Mouse (Mus musculus) CD8-positive naive resting alpha-beta T cell, adult 2 months (primary cell): ENCODE results near the gene Yipf2.
"Not testable (repeated sequence)": the region's sequence is repeated elsewhere in the genome, so short reads cannot be mapped to it uniquely, and the experiment has no call there.

Experiments
- DNase-seq, 2 experiments: peaks; one replicate each; pipeline ENCODE4 v3.0.0; 2022; ENCODE audit warnings: low read depth in 2 of 2, low spot score in 2 of 2

The Yipf2 gene

GRCm38 (mm10) chr9:21559151-21559550 is 33.5 kb downstream of the Yipf2 start:
- no peak for DNase-seq

DNA sequence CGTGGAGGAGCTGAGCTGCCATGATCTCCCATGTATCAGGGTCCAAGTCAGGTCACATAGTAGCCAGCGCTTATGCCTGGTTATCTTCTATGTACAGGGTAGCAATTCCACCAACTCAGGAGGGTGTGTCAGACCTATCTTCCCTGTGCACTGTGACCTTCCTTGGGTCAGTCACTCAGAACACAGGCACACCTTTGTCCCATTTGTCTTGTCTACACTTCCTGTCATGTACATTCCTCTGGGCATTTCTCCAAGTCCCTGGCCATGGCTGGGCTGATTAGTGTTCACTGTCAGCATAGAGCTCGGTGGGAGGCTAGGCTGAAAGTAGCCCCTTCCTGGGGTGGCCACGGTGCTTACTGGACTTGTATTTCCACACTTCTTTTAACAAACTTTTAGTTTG is 34.3 kb downstream of the Yipf2 start:
- no peak for DNase-seq

- no peak for DNase-seq
Observed at GRCm38 (mm10) chr9:21557556-21557955, 35.1 kb downstream of the Yipf2 start.

DNA sequence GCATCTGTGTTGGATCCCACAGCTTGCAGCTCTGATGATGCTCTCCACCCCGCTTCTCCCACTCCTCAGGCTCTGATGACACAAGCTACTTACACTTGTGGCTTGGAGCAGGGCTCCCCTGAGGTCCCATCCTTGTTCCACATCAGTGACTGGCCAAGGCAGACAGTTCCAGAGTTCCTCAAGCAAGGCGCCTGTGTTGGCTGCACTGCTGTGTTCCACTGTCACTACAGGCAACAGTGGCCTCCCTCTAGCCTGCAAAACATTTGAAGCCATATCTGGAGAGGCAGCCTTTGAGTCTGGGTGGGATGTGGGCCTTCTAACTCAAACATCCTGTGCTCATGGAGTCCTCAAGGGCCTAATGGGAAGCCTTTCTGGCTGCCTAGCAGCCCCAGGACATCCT is 35.6 kb downstream of the Yipf2 start:
- DNase-seq = no peak

- DNase-seq = no peak
Observed at GRCm38 (mm10) chr9:21555198-21555742, 37.4 kb downstream of the Yipf2 start.

DNA sequence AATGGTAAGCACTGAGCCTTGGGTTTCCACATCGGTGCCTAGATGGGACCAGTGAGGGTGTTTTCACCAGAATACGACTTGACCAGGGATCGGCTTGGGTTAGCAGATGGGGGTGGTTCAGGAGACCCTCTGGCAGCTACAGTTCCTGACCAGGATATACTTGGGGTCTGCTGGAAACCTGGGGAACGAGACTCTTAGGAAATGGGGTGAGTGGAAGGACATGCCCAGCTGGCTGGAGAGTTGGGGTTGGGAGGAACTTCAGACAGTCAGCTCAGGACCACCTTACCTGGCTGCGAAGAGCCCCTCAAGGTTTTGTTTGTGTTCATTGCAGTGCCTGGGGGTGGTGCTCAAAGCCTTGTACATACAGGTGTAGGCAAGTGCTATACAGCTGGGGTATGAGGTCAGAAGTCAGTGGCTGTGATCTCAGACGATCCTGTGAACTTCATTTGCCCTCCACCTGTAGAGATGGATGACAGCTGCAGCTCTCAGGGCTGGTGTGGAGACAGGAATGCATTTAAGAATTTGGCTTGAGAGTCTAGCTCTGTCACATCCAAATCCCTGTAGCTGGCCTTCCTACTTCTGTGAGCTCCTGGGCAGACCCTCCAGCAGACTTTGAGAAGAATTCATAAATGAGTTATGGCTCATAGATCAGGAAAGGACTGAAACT is 38.9 kb downstream of the Yipf2 start:
- DNase-seq = no peak

- DNase-seq = no peak
Observed at GRCm38 (mm10) chr9:21551049-21551448, 41.6 kb downstream of the Yipf2 start.

DNA sequence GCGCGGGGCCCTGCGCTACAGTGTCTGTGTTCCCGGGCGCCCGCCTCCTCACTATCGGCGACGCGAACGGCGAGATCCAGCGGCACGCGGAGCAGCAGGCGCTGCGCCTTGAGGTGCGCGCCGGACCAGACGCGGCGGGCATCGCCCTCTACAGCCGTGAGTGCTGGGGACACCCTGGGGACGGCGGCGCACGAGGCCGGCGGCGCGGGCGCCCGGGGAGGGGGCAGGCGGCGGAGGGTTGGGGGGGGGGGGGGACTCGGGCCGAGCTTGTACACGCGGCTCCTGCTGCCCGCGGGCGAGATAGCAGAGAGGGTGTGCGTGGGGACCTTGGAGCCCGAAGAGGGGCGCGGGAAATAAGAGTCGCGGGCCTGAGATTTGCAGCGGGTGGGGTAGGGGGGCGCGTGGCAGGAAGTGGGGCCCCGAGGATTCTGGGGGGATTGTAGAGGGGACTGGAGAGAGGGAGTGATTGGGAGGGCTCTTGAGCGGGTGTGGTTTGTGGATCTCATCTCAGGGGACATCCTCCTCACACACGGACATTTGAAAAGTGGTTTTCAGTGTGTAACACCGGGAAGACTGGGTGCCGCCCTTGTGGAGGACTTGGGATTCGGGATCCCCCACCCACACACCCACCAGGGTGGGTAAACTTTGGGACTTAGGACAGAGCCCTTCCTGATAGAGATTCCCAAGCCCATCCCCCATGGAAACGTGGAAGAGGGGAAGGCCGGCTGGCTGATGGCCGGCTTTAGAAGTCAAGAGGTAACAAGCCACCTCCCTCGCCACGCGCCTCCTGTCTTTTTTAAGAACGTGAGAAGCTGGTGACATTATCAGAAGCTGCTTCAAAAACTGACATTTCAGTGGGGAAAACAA is 45.3 kb downstream of the Yipf2 start:
- peak; percentile 15 to 28 for DNase-seq

DNA sequence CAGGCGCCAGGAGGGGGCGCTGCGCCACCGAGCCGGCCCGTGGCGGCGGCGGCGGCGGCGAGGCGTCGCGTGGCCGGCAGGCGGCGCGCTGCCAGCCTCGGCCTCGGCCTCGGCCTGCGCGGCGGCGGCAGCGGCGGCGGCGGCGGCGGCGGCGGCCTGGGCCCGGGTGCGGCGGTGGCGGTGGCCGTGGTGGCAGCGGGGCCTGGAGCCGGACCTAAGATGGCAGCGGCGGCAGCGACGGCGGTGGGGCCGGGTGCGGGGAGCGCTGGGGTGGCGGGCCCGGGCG is 45.9 kb downstream of the Yipf2 start, which contains the start of gene Carm1:
Gene Carm1, plus strand, starts transcription at position 106 of the 286 bp plus-strand sequence.
- DNase-seq = no peak

- peak; percentile 99 to 100 for DNase-seq
Observed at GRCm38 (mm10) chr9:21545916-21546788, 46.5 kb downstream of the Yipf2 start.

DNA sequence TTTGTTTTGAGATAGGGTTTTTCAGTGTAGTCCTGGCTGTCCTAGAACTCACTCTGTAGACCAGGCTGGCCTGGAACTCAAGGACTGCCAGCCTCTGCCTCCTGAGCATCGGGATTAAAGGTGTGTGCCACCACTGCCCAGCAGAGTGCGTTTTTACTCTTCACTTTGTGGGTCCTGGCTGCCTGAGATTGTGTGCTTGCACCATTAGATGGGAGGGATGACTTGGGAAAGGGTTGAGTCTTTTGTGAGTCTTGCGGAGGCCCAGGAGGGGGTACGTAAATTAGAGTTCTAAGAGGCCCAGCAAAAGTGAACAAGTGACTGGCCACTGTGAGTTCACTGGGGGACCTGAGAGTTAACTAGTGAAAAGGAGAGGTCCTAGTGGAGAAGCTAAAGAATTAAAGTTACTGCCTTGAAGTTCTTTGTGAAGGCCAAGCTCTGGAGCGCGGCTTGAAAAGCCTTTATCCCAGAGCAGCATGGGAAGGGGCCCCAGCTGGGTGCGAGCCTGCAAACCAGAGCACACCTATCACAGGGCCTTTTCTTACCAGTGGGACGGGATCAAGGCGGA is 47.2 kb downstream of the Yipf2 start:
- DNase-seq = no peak

DNA sequence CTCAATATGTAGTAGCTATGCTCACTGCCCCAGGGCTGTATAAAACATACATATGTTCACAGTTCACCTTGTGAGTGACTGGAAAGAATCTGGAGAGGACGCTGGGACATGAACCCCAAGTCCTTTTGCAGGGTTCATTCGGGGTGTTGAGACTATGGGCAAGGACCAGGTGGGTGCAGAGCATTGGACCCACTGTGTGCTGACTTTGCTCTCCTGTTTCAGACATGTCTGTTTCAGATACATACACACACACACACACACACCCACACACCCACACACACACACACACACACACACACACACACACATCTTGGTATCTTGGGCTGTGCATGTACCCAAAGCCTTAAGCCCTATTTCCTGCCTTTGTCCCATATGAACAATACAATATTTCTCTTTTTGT is 50.6 kb downstream of the Yipf2 start:
- DNase-seq = not testable (repeated sequence)

DNA sequence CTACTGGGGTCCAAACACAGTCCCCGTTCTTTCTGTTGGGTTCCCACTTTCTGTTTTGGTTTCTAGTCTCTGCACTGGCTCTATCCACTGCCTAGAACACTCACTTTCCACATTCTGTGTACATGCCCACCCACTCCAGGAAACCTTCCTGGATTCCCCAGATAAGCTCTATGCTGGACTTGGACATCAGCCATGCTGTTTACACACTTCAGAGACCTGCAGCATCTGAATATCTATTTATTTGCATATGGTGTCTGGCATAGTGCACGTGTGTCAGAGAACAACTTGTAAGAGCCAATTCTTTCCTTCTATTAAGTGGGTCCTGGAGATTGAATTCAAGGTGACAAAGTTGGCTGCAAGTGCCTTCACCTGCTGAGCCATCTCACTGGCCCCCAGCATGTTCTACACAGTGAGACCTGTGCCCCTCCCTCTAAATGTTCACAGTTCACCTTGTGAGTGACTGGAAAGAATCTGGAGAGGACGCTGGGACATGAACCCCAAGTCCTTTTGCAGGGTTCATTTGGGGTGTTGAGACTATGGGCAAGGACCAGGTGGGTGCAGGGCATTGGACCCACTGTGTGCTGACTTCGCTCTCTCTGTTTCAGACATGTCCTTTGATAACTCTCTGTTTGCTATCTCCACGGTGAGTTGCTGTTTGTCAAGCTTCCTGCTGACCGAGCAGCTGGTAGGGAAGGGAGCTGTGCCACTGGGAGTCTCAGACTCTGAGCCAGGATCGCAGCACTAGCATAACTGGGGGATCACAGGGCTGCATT is 52.5 kb downstream of the Yipf2 start:
- no peak for DNase-seq
